Mouse (Mus musculus): ENCODE measurements around the gene Gjc1. TPM values are rescaled to one million over a fixed set of nuclear protein-coding genes. Genes with fewer than 3 reads are reported as not detected.

Gene Gjc1
- total RNA-seq, 2 experiments from 2014 or later, result not detected

- ATAC-seq (replicated peaks; ENCODE audit: low FRiP score, poor library complexity, severe bottlenecking), result no peak
Observed at GRCm38 (mm10) chr11:102819783-102820385, 384 bp upstream of the Gjc1 start.

DNA sequence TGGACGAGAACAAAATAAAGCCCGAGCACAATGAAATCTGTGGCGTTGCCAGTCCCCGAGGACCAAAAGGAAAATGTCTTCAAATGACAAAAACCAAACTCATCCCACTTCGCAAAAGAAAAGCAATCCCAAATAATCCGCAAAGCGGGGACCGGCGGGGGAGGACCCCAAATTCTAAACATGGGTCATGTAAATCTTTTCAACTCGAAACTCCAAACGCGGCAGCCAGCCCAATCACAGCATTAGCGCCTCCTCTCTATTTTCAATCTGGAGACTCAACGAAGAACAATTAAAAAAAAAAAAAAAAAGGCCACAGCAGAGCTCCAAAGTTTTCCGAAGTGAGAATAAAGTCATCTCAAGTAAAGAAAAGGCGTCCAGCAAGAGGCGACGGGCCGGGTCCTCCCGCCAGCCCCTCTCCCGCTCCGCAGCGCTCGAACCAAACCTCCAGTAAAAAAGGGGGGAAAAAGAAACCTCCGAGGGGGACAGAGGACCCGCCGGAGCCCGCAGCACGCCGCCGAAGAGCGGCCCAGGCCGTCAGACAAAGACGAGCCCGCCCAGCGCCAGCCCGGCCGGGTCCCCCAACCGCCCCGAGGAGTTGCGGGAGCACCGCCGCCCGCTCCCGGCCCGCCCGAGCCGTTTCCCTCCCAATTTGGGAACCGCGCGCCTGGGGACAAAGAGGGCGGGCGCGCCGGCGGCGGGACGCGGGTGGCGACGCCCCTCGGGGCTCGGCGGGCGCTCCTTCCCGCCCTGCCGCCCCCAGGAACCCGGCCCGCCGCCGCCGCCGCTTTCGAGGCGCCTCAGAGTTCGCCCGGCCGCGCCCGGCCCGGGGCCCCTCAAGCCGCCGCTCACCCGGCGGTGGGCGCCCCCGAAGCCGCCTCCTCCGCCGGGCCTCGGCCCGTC is 1.1 kb downstream of the Gjc1 start:
- no peak for ATAC-seq (replicated peaks; ENCODE audit: low FRiP score, poor library complexity, severe bottlenecking)

- no peak for ATAC-seq (replicated peaks; ENCODE audit: low FRiP score, poor library complexity, severe bottlenecking)
Observed at GRCm38 (mm10) chr11:102814881-102815280, 4.6 kb downstream of the Gjc1 start.

GRCm38 (mm10) chr11:102810721-102811485 is 8.6 kb downstream of the Gjc1 start:
- no peak for ATAC-seq (replicated peaks; ENCODE audit: low FRiP score, poor library complexity, severe bottlenecking)

GRCm38 (mm10) chr11:102808246-102808645 is 11.3 kb downstream of the Gjc1 start:
- no peak for ATAC-seq (replicated peaks; ENCODE audit: low FRiP score, poor library complexity, severe bottlenecking)

GRCm38 (mm10) chr11:102803453-102803852 is 16.0 kb downstream of the Gjc1 start:
- ATAC-seq (replicated peaks; ENCODE audit: low FRiP score, poor library complexity, severe bottlenecking), result no peak

DNA sequence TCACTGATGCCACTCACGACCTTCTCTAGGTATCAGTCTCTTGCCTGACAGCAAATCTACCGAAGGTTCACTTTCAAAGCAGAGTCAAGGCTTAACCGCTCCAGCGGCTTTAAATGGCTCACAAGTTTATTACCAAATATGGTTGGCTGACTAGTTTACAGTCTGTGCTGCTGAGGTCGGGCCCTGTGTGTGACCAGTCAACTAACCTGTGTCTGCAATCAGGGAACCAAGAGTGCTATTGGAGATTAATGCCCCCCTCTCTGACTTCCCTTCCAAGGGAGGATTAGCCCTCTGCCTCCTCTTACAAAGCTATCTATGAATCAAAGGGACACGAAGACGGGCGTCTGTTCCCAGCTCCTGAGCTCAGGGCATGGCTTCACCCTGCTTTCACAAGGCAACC is 25.3 kb downstream of the Gjc1 start:
- no peak for ATAC-seq (replicated peaks; ENCODE audit: low FRiP score, poor library complexity, severe bottlenecking)

- ATAC-seq (replicated peaks; ENCODE audit: low FRiP score, poor library complexity, severe bottlenecking), result no peak
Observed at GRCm38 (mm10) chr11:102791682-102792445, 27.6 kb downstream of the Gjc1 start.

DNA sequence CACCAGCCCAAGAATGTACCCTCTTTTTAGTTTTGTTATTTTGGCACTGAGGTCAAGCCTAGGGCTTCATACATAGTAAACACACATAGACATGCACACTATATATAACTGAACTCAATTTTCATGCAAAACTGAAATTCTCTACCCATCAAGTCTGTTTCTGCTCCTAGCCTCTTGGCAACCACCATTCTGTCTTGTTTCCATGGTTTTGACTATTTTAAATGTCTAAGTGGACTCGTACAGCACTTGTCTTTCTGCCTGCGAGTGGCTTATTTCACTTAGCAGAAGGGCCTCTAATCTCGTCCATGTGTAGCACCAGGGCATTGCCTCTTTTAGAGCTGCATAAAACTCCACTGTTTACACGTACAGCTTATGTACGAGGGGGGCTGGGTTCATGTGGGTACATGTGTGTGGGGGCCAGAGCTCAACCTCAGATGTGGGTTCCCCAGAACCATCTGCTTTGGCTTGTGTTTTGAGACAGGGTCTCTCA is 31.8 kb downstream of the Gjc1 start:
- ATAC-seq (replicated peaks; ENCODE audit: low FRiP score, poor library complexity, severe bottlenecking), result no peak

DNA sequence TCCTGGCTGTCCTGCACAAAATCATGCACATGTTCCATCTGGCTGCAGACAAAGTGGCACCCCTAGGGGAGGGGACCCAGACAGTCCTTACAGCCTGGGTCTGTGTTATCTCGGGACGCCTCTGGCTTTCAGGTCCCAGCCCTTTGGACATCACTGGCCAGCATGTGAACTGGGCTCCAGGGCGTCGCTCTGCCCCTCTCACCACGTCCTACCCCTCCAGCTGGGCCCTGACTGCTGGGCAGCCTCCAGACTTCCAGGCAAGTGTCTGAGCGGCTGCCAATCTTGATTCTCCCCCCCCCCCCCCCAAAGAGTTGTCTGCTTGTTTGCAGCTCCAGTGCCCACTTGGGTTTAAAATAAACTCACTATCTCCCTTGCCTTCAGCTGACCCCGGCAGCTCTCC is 36.1 kb downstream of the Gjc1 start:
- ATAC-seq (replicated peaks; ENCODE audit: low FRiP score, poor library complexity, severe bottlenecking), result no peak

- no peak for ATAC-seq (replicated peaks; ENCODE audit: low FRiP score, poor library complexity, severe bottlenecking)
Observed at GRCm38 (mm10) chr11:102781523-102781922, 38.0 kb downstream of the Gjc1 start.

- ATAC-seq (replicated peaks; ENCODE audit: low FRiP score, poor library complexity, severe bottlenecking), result no peak
Observed at GRCm38 (mm10) chr11:102780986-102781351, 38.5 kb downstream of the Gjc1 start.

DNA sequence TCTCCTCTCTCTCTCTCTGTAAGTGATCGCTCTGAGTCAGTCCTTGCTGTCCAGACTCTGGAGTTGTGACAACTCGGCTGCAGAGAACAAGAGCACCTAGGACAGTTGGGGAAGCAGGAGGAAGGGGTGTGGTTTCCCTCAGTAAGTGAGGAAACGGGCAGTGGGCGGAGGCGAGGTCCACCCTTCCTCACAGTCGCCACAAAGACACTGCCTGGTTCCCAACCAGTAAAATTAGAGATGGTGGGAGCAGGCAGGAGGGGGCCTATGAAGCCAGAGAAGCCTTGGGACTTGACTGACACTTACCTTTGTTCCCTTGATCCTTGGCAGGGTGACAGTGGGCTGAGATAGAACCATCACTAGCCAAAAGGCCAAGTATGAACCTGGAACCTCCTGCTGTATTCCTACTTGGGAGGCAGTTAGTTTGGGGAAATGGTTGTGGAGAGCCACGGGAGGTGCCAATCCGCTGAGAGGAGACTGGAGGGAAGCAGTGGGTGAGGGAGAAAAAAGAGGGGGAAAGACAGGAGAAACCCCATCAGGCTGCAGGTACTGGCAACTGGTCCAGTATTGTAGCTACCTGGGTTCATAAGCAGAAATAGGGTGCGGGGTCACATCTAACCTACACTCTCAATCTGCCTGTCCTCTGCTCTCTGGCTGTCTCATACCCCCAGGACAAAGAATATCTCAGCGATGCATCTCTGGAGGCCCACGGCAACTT is 39.1 kb downstream of the Gjc1 start:
- ATAC-seq (replicated peaks; ENCODE audit: low FRiP score, poor library complexity, severe bottlenecking), result no peak

GRCm38 (mm10) chr11:102779824-102780223 is 39.7 kb downstream of the Gjc1 start:
- no peak for ATAC-seq (replicated peaks; ENCODE audit: low FRiP score, poor library complexity, severe bottlenecking)

- no peak for ATAC-seq (replicated peaks; ENCODE audit: low FRiP score, poor library complexity, severe bottlenecking)
Observed at GRCm38 (mm10) chr11:102779081-102779638, 40.3 kb downstream of the Gjc1 start.

- no peak for ATAC-seq (replicated peaks; ENCODE audit: low FRiP score, poor library complexity, severe bottlenecking)
Observed at GRCm38 (mm10) chr11:102778597-102778996, 40.9 kb downstream of the Gjc1 start.

DNA sequence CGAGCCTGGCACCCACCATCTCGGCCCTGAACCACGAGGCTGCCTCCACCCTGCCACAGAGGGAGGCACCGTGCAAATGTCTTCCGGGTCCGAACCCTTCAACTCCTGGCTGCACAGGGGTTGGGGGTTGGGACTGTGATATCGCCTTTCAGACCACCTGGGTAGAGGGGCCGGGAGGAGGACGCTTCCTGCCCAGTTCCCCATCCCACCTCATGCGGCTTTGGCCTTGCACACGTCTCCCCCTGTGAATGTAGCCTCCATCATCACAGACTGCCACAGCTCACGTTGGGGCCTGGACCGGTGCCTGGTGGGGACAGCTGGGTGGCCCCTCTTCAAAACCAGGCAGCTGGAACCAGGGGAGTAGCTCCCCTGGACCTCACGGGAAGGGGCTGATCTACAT is 41.3 kb downstream of the Gjc1 start:
- no peak for ATAC-seq (replicated peaks; ENCODE audit: low FRiP score, poor library complexity, severe bottlenecking)

DNA sequence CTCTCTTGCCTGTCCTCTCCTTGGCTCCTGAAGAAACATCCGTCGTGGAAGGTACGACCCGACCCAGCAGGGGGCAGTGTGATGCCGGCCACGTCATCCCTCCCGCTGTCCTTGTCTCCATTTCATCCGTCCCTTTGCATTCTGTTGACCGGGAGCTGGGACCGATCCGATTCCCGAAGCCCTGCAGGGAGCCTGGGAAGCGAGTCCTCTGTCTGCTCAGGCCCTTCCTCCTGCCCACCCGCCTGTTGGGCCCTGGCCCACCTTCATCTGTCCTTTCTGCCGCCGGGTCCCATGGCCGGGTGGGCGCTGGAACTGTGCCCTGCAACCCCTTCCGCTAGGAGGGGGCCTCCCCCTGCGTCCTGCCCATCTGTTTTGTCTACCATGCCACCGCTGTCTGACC is 41.9 kb downstream of the Gjc1 start:
- ATAC-seq (replicated peaks; ENCODE audit: low FRiP score, poor library complexity, severe bottlenecking), result no peak

- ATAC-seq (replicated peaks; ENCODE audit: low FRiP score, poor library complexity, severe bottlenecking), result no peak
Observed at GRCm38 (mm10) chr11:102774621-102775141, 44.8 kb downstream of the Gjc1 start.

Data from erythroid progenitor cell, adult 5-6 weeks (primary cell).